Mouse (Mus musculus): ENCODE results near the gene Itga6. TPM values are rescaled to one million over a fixed set of nuclear protein-coding genes. Genes with fewer than 3 reads are reported as not detected.

The Itga6 gene
- polyA plus RNA-seq, 1 experiment from 2014 or later, result 95.8 TPM

- Histone ChIP-seq H3K4me2 (replicated peaks; ENCODE audit: low read depth, low read length) (no peak overlapping the region), H3K27ac (ENCODE audit: low read depth, low read length) (no peak overlapping the region), H3K9ac (ENCODE audit: low read depth, low read length) (no peak overlapping the region), H3K27me3 (ENCODE audit: control insufficient read depth, insufficient read depth, low read length) (no peaks in the 10 kb centered on the region), H3K36me3 (ENCODE audit: control insufficient read depth, insufficient read depth, low read length) (no peaks in the 10 kb centered on the region; the same call in 1 of the 2 replicates), H3K9me3 (ENCODE audit: control insufficient read depth, low read length) (no peaks in the 10 kb centered on the region), H3K4me3 (ENCODE audit: low read length) (no peak overlapping the region), H3K4me1 (ENCODE audit: control insufficient read depth, insufficient read depth, low read length) (peaks cover 20% of the 10 kb centered on the region)
- ATAC-seq (ENCODE audit: low FRiP score, low TSS enrichment), result no peak
- 76% methylated on average over 7 of the region's 8 CpGs for WGBS
Measured at GRCm38 (mm10) chr2:71813371-71813770, 68.0 kb downstream of the Itga6 start.

DNA sequence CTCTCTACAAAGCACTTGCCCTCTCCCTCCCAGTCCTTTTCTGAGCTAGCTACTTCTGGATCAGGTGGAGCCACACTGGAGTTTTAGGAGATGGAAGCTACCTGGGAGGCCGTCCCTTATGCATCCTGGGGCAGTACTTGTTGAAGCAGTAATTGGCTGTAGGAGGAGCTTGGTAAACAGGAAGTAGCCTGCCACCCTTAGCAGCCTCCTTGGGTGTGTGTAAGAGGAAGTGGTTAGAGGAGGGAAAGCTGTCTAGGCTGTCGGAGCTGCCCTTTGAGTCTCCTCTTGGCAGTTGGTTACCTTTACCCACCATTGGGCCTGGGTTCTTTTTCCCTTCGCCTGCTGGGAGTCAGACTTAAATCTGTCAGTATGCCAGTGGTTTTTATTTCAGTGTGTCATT is 68.6 kb downstream of the Itga6 start:
- H3K9me3 ChIP-seq (ENCODE audit: control insufficient read depth, low read length), result no peaks in the 10 kb centered on the region
- WGBS, result 51% methylated on average over 3 of the region's 3 CpGs
- no peak overlapping the region for H3K27ac ChIP-seq (ENCODE audit: low read depth, low read length)
- no peak overlapping the region for H3K4me2 ChIP-seq (replicated peaks; ENCODE audit: low read depth, low read length)
- no peak overlapping the region for H3K4me3 ChIP-seq (ENCODE audit: low read length)
- no peak overlapping the region for H3K9ac ChIP-seq (ENCODE audit: low read depth, low read length)
- no peaks in the 10 kb centered on the region for H3K27me3 ChIP-seq (ENCODE audit: control insufficient read depth, insufficient read depth, low read length)
- no peak for ATAC-seq (ENCODE audit: low FRiP score, low TSS enrichment)
- H3K4me1 ChIP-seq (ENCODE audit: control insufficient read depth, insufficient read depth, low read length), result peaks cover 20% of the 10 kb centered on the region
- no peaks in the 10 kb centered on the region; the same call in 1 of the 2 replicates for H3K36me3 ChIP-seq (ENCODE audit: control insufficient read depth, insufficient read depth, low read length)

- WGBS, result 32% methylated on average over 5 of the region's 5 CpGs
- no peak overlapping the region for H3K27ac ChIP-seq (ENCODE audit: low read depth, low read length)
- no peaks in the 10 kb centered on the region; the same call in 1 of the 2 replicates for H3K36me3 ChIP-seq (ENCODE audit: control insufficient read depth, insufficient read depth, low read length)
- no peak overlapping the region for H3K9ac ChIP-seq (ENCODE audit: low read depth, low read length)
- H3K4me3 ChIP-seq (ENCODE audit: low read length), result no peak overlapping the region
- no peaks in the 10 kb centered on the region for H3K27me3 ChIP-seq (ENCODE audit: control insufficient read depth, insufficient read depth, low read length)
- ATAC-seq (ENCODE audit: low FRiP score, low TSS enrichment), result no peak
- no peaks in the 10 kb centered on the region for H3K9me3 ChIP-seq (ENCODE audit: control insufficient read depth, low read length)
- H3K4me1 ChIP-seq (ENCODE audit: control insufficient read depth, insufficient read depth, low read length), result peaks cover 20% of the 10 kb centered on the region
- no peak overlapping the region for H3K4me2 ChIP-seq (replicated peaks; ENCODE audit: low read depth, low read length)
Measured at GRCm38 (mm10) chr2:71815279-71815678, 69.9 kb downstream of the Itga6 start.

DNA sequence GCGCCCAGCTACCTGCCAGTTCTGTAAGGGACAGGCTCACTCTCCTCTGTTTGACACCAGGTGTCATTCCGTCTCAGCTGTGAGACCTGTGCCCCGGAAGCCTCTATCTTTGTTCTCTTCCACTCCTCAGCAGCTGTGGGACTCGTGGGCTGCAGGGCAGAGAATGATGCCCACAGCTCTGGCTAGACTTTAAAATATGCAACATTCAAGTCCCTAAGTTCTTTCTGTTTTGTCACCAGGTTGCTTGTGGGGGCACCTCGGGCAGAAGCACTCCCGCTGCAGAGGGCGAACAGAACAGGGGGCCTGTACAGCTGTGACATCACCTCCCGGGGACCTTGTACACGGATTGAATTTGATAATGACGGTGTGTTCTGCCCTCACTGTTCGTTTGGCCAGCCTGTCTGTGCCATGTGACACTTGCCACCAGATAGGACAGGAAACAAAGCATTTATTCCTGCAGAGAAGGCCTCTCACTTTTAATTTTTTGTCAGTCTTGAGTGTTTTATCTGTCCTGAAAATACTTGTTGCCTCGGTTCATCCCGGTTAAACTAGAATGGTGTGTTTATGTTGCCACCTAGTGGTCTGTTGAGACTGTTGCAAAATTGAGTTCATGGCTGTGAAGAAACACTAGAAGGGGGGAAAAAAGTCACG is 71.1 kb downstream of the Itga6 start:
- H3K4me2 ChIP-seq (replicated peaks; ENCODE audit: low read depth, low read length), result no peak overlapping the region
- H3K4me3 ChIP-seq (ENCODE audit: low read length), result no peak overlapping the region
- H3K27me3 ChIP-seq (ENCODE audit: control insufficient read depth, insufficient read depth, low read length), result no peaks in the 10 kb centered on the region
- H3K9ac ChIP-seq (ENCODE audit: low read depth, low read length), result no peak overlapping the region
- H3K9me3 ChIP-seq (ENCODE audit: control insufficient read depth, low read length), result no peaks in the 10 kb centered on the region
- H3K4me1 ChIP-seq (ENCODE audit: control insufficient read depth, insufficient read depth, low read length), result peaks cover 18% of the 10 kb centered on the region
- ATAC-seq (ENCODE audit: low FRiP score, low TSS enrichment), result no peak
- H3K36me3 ChIP-seq (ENCODE audit: control insufficient read depth, insufficient read depth, low read length), result no peaks in the 10 kb centered on the region; the same call in 1 of the 2 replicates
- 42% methylated on average over 14 of the region's 14 CpGs for WGBS
- H3K27ac ChIP-seq (ENCODE audit: low read depth, low read length), result no peak overlapping the region

DNA sequence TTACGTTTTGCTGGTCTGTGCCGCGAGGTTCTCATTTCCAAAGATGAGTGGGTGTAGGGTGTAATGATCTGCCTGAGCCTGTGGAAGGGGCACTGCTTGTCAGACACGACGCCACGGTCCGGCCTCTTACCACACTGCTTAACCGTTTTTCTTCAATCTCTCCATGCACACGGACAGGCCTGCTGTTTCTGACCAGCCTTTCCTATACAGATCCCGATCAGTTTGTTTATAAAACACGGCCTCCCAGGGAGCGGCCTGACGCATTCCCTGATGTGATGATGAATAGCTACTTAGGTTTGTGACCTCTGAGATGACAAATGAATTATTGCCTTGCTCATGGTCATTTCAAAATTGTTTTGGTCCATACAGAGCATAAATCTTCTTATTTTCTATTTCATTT is 78.7 kb downstream of the Itga6 start:
- H3K4me3 ChIP-seq (ENCODE audit: low read length), result no peak overlapping the region
- peaks cover 13% of the 10 kb centered on the region; the same call in 1 of the 2 replicates for H3K36me3 ChIP-seq (ENCODE audit: control insufficient read depth, insufficient read depth, low read length)
- no peaks in the 10 kb centered on the region for H3K27me3 ChIP-seq (ENCODE audit: control insufficient read depth, insufficient read depth, low read length)
- H3K9ac ChIP-seq (ENCODE audit: low read depth, low read length), result no peak overlapping the region
- H3K4me2 ChIP-seq (replicated peaks; ENCODE audit: low read depth, low read length), result no peak overlapping the region
- H3K27ac ChIP-seq (ENCODE audit: low read depth, low read length), result no peak overlapping the region
- no peaks in the 10 kb centered on the region for H3K9me3 ChIP-seq (ENCODE audit: control insufficient read depth, low read length)
- WGBS, result 53% methylated on average over 13 of the region's 13 CpGs
- no peaks in the 10 kb centered on the region for H3K4me1 ChIP-seq (ENCODE audit: control insufficient read depth, insufficient read depth, low read length)
- no peak for ATAC-seq (ENCODE audit: low FRiP score, low TSS enrichment)

GRCm38 (mm10) chr2:71827711-71828110 is 82.3 kb downstream of the Itga6 start:
- ATAC-seq (ENCODE audit: low FRiP score, low TSS enrichment), result no peak
- H3K36me3 ChIP-seq (ENCODE audit: control insufficient read depth, insufficient read depth, low read length), result peaks cover 11% of the 10 kb centered on the region; the same call in 1 of the 2 replicates
- no peak overlapping the region for H3K27ac ChIP-seq (ENCODE audit: low read depth, low read length)
- H3K9ac ChIP-seq (ENCODE audit: low read depth, low read length), result no peak overlapping the region
- 81% methylated on average over 13 of the region's 13 CpGs for WGBS
- no peak overlapping the region for H3K4me3 ChIP-seq (ENCODE audit: low read length)
- no peaks in the 10 kb centered on the region for H3K4me1 ChIP-seq (ENCODE audit: control insufficient read depth, insufficient read depth, low read length)
- no peak overlapping the region for H3K4me2 ChIP-seq (replicated peaks; ENCODE audit: low read depth, low read length)
- H3K9me3 ChIP-seq (ENCODE audit: control insufficient read depth, low read length), result no peaks in the 10 kb centered on the region
- H3K27me3 ChIP-seq (ENCODE audit: control insufficient read depth, insufficient read depth, low read length), result no peaks in the 10 kb centered on the region

GRCm38 (mm10) chr2:71828928-71829327 is 83.5 kb downstream of the Itga6 start:
- WGBS, result 38% methylated on average over 11 of the region's 11 CpGs

DNA sequence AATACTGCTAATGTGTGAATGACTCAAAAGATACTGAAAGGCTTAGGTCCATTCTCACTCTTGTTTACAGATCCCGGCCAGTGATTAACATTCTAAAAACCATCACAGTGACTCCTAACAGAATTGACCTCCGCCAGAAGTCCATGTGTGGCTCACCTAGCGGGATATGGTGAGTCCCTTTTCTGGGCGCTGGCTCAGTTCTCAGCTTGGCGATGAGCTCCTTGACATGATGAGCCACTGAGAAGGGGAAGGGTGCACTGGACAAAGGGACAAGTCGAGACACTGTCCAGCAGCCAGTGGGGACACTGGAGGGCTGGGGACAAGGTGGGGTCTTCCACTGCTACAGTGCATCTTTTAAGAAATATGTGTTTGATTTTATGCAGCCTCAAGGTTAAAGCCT is 88.2 kb downstream of the Itga6 start:
- Histone ChIP-seq H3K4me3 (ENCODE audit: low read length) (no peak overlapping the region), H3K4me1 (ENCODE audit: control insufficient read depth, insufficient read depth, low read length) (no peaks in the 10 kb centered on the region), H3K27me3 (ENCODE audit: control insufficient read depth, insufficient read depth, low read length) (no peaks in the 10 kb centered on the region), H3K27ac (ENCODE audit: low read depth, low read length) (no peak overlapping the region), H3K9me3 (ENCODE audit: control insufficient read depth, low read length) (no peaks in the 10 kb centered on the region), H3K9ac (ENCODE audit: low read depth, low read length) (no peak overlapping the region), H3K4me2 (replicated peaks; ENCODE audit: low read depth, low read length) (no peak overlapping the region), H3K36me3 (ENCODE audit: control insufficient read depth, insufficient read depth, low read length) (peaks cover 7% of the 10 kb centered on the region; the same call in 1 of the 2 replicates)
- 88% methylated on average over 6 of the region's 6 CpGs for WGBS
- no peak for ATAC-seq (ENCODE audit: low FRiP score, low TSS enrichment)

More at GRCm38 (mm10) chr2:71828928-71829327, 83.5 kb downstream of the Itga6 start:
- peak; percentile 57; the same call in 1 of the 2 replicates for ATAC-seq (ENCODE audit: low FRiP score, low TSS enrichment)
- H3K27me3 ChIP-seq (ENCODE audit: control insufficient read depth, insufficient read depth, low read length), result no peaks in the 10 kb centered on the region
- H3K36me3 ChIP-seq (ENCODE audit: control insufficient read depth, insufficient read depth, low read length), result peaks cover 7% of the 10 kb centered on the region; the same call in 1 of the 2 replicates
- H3K9ac ChIP-seq (ENCODE audit: low read depth, low read length), result no peak overlapping the region
- no peaks in the 10 kb centered on the region for H3K4me1 ChIP-seq (ENCODE audit: control insufficient read depth, insufficient read depth, low read length)
- no peak overlapping the region for H3K4me3 ChIP-seq (ENCODE audit: low read length)
- no peaks in the 10 kb centered on the region for H3K9me3 ChIP-seq (ENCODE audit: control insufficient read depth, low read length)
- no peak overlapping the region for H3K27ac ChIP-seq (ENCODE audit: low read depth, low read length)
- no peak overlapping the region for H3K4me2 ChIP-seq (replicated peaks; ENCODE audit: low read depth, low read length)

DNA sequence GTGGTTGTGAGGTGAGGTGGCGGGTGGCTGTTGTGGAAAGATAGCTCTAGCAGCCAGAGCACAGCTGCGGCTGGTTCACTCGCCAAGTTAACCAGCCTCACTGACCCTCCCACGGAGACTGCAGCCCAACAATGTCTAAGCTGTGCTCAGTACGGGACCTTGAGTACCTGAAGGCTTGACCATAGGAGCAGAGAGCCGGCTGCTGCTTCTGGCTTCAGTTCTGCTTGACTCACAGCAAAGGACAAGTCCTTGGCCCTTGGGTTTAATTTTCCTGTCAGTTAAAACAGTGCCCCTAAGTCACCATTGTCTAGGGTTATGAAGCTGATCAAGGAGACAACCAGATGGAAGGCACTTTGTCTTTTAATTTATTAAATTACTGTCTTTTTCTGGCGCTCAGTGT is 89.0 kb downstream of the Itga6 start:
- Histone ChIP-seq H3K4me3 (ENCODE audit: low read length) (no peak overlapping the region), H3K4me1 (ENCODE audit: control insufficient read depth, insufficient read depth, low read length) (no peaks in the 10 kb centered on the region), H3K27ac (ENCODE audit: low read depth, low read length) (no peak overlapping the region), H3K36me3 (ENCODE audit: control insufficient read depth, insufficient read depth, low read length) (peaks cover 9% of the 10 kb centered on the region; the same call in 1 of the 2 replicates), H3K9me3 (ENCODE audit: control insufficient read depth, low read length) (no peaks in the 10 kb centered on the region), H3K27me3 (ENCODE audit: control insufficient read depth, insufficient read depth, low read length) (no peaks in the 10 kb centered on the region), H3K9ac (ENCODE audit: low read depth, low read length) (no peak overlapping the region), H3K4me2 (replicated peaks; ENCODE audit: low read depth, low read length) (no peak overlapping the region)
- WGBS, result 74% methylated on average over 7 of the region's 7 CpGs
- no peak for ATAC-seq (ENCODE audit: low FRiP score, low TSS enrichment)

Data from kidney, embryonic 14.5 days (tissue).